Mouse (Mus musculus) testis, adult 2 months (tissue): Measurements from ENCODE around the gene Htatsf1.

Experiments used
- CTCF ChIP-seq: fragments of 200-500 bp; IDR thresholded peaks from 2 replicates; pipeline ENCODE4 v1.5.1; 2012; ENCODE audit warnings: low read depth, mild to moderate bottlenecking, inconsistent platforms, low read length, moderate library complexity; ENCODE audit not compliant: control insufficient read depth, insufficient read depth, insufficient replicate concordance
- POLR2A ChIP-seq: fragments of 200-500 bp; IDR thresholded peaks from 2 replicates; pipeline ENCODE4 v1.6.1; 2012; ENCODE audit warnings: low read depth, mild to moderate bottlenecking, inconsistent platforms, low read length, moderate library complexity; ENCODE audit not compliant: control insufficient read depth

- TF ChIP-seq CTCF (no peak), POLR2A (no peak)
Measured at GRCm38 (mm10) chrX:57043869-57044268, 9.5 kb upstream of the Htatsf1 start.
